Mouse (Mus musculus): ENCODE measurements around the gene Crim1. TPM values are rescaled to one million over a fixed set of nuclear protein-coding genes. Genes with fewer than 3 reads are reported as not detected.

Gene Crim1
- polyA plus RNA-seq, 1 experiment = 19.2 TPM

- Histone ChIP-seq H3K27ac (ENCODE audit: control insufficient read depth, insufficient read depth, low read length) (no peak overlapping the region), H3K4me1 (replicated peaks; ENCODE audit: control insufficient read depth, insufficient read depth, low read length) (no peaks in the 10 kb centered on the region), H3K27me3 (ENCODE audit: control insufficient read depth, insufficient read depth, low read length) (no peaks in the 10 kb centered on the region; the same call in 1 of the 2 replicates), H3K36me3 (ENCODE audit: control insufficient read depth, insufficient read depth, low read length) (no peaks in the 10 kb centered on the region), H3K4me3 (ENCODE audit: control insufficient read depth, insufficient read depth, low read length) (no peak overlapping the region)
- no peak for TF ChIP-seq CTCF (IDR thresholded peaks at IDR 0.05; ENCODE audit: borderline replicate concordance, control insufficient read depth, extremely low read depth, insufficient read depth, low read length, poor library complexity)
- no peak for TF ChIP-seq POLR2A (IDR thresholded peaks at IDR 0.05; ENCODE audit: control insufficient read depth, extremely low read depth, insufficient read depth, low read length, poor library complexity)
- DNase-seq = no peak
- WGBS = 72% methylated on average over 3 of the region's 3 CpGs
These were observed 7.2 kb downstream of the Crim1 start for GRCm38 (mm10) chr17:78207246-78207645.

- H3K4me1 ChIP-seq (replicated peaks; ENCODE audit: control insufficient read depth, insufficient read depth, low read length) = no peaks in the 10 kb centered on the region
- no peak for DNase-seq
- 94% methylated on average over 3 of the region's 3 CpGs for WGBS
- TF ChIP-seq POLR2A (IDR thresholded peaks at IDR 0.05; ENCODE audit: control insufficient read depth, extremely low read depth, insufficient read depth, low read length, poor library complexity) (no peak), CTCF (IDR thresholded peaks at IDR 0.05; ENCODE audit: borderline replicate concordance, control insufficient read depth, extremely low read depth, insufficient read depth, low read length, poor library complexity) (no peak)
- H3K27ac ChIP-seq (ENCODE audit: control insufficient read depth, insufficient read depth, low read length) = no peak overlapping the region
- H3K4me3 ChIP-seq (ENCODE audit: control insufficient read depth, insufficient read depth, low read length) = no peak overlapping the region
- no peaks in the 10 kb centered on the region for H3K27me3 ChIP-seq (ENCODE audit: control insufficient read depth, insufficient read depth, low read length)
- H3K36me3 ChIP-seq (ENCODE audit: control insufficient read depth, insufficient read depth, low read length) = no peaks in the 10 kb centered on the region
These were observed 8.8 kb downstream of the Crim1 start for GRCm38 (mm10) chr17:78208805-78209204.

GRCm38 (mm10) chr17:78209646-78210045, 9.6 kb downstream of the Crim1 start:
- TF ChIP-seq POLR2A (IDR thresholded peaks at IDR 0.05; ENCODE audit: control insufficient read depth, extremely low read depth, insufficient read depth, low read length, poor library complexity) (no peak), CTCF (IDR thresholded peaks at IDR 0.05; ENCODE audit: borderline replicate concordance, control insufficient read depth, extremely low read depth, insufficient read depth, low read length, poor library complexity) (no peak)
- no peak for DNase-seq
- 91% methylated on average over 2 of the region's 2 CpGs for WGBS

GRCm38 (mm10) chr17:78211881-78212280, 11.8 kb downstream of the Crim1 start:
- 91% methylated on average over 5 of the region's 5 CpGs for WGBS
- H3K27me3 ChIP-seq (ENCODE audit: control insufficient read depth, insufficient read depth, low read length) = no peaks in the 10 kb centered on the region
- H3K27ac ChIP-seq (ENCODE audit: control insufficient read depth, insufficient read depth, low read length) = no peak overlapping the region
- no peak for DNase-seq
- H3K36me3 ChIP-seq (ENCODE audit: control insufficient read depth, insufficient read depth, low read length) = no peaks in the 10 kb centered on the region
- no peak for TF ChIP-seq CTCF (IDR thresholded peaks at IDR 0.05; ENCODE audit: borderline replicate concordance, control insufficient read depth, extremely low read depth, insufficient read depth, low read length, poor library complexity)
- no peak for TF ChIP-seq POLR2A (IDR thresholded peaks at IDR 0.05; ENCODE audit: control insufficient read depth, extremely low read depth, insufficient read depth, low read length, poor library complexity)
- no peaks in the 10 kb centered on the region for H3K4me1 ChIP-seq (replicated peaks; ENCODE audit: control insufficient read depth, insufficient read depth, low read length)
- no peak overlapping the region for H3K4me3 ChIP-seq (ENCODE audit: control insufficient read depth, insufficient read depth, low read length)

More at GRCm38 (mm10) chr17:78209646-78210045, 9.6 kb downstream of the Crim1 start:
- Histone ChIP-seq H3K4me3 (ENCODE audit: control insufficient read depth, insufficient read depth, low read length) (no peak overlapping the region), H3K27me3 (ENCODE audit: control insufficient read depth, insufficient read depth, low read length) (no peaks in the 10 kb centered on the region), H3K36me3 (ENCODE audit: control insufficient read depth, insufficient read depth, low read length) (no peaks in the 10 kb centered on the region), H3K4me1 (replicated peaks; ENCODE audit: control insufficient read depth, insufficient read depth, low read length) (no peaks in the 10 kb centered on the region), H3K27ac (ENCODE audit: control insufficient read depth, insufficient read depth, low read length) (no peak overlapping the region)

GRCm38 (mm10) chr17:78213128-78213527, 13.1 kb downstream of the Crim1 start:
- DNase-seq = no peak
- no peak for TF ChIP-seq POLR2A (IDR thresholded peaks at IDR 0.05; ENCODE audit: control insufficient read depth, extremely low read depth, insufficient read depth, low read length, poor library complexity)
- no peak for TF ChIP-seq CTCF (IDR thresholded peaks at IDR 0.05; ENCODE audit: borderline replicate concordance, control insufficient read depth, extremely low read depth, insufficient read depth, low read length, poor library complexity)
- WGBS = 93% methylated on average over 6 of the region's 6 CpGs

GRCm38 (mm10) chr17:78216526-78216925, 16.5 kb downstream of the Crim1 start:
- Histone ChIP-seq H3K27ac (ENCODE audit: control insufficient read depth, insufficient read depth, low read length) (no peak overlapping the region), H3K27me3 (ENCODE audit: control insufficient read depth, insufficient read depth, low read length) (no peaks in the 10 kb centered on the region), H3K4me1 (replicated peaks; ENCODE audit: control insufficient read depth, insufficient read depth, low read length) (peaks cover 4% of the 10 kb centered on the region), H3K4me3 (ENCODE audit: control insufficient read depth, insufficient read depth, low read length) (no peak overlapping the region), H3K36me3 (ENCODE audit: control insufficient read depth, insufficient read depth, low read length) (no peaks in the 10 kb centered on the region)
- DNase-seq = no peak
- 91% methylated on average over 3 of the region's 3 CpGs for WGBS
- TF ChIP-seq CTCF (IDR thresholded peaks at IDR 0.05; ENCODE audit: borderline replicate concordance, control insufficient read depth, extremely low read depth, insufficient read depth, low read length, poor library complexity) = no peak
- TF ChIP-seq POLR2A (IDR thresholded peaks at IDR 0.05; ENCODE audit: control insufficient read depth, extremely low read depth, insufficient read depth, low read length, poor library complexity) = no peak

More at GRCm38 (mm10) chr17:78213128-78213527, 13.1 kb downstream of the Crim1 start:
- Histone ChIP-seq H3K27ac (ENCODE audit: control insufficient read depth, insufficient read depth, low read length) (no peak overlapping the region), H3K4me1 (replicated peaks; ENCODE audit: control insufficient read depth, insufficient read depth, low read length) (no peaks in the 10 kb centered on the region), H3K27me3 (ENCODE audit: control insufficient read depth, insufficient read depth, low read length) (no peaks in the 10 kb centered on the region), H3K4me3 (ENCODE audit: control insufficient read depth, insufficient read depth, low read length) (no peak overlapping the region), H3K36me3 (ENCODE audit: control insufficient read depth, insufficient read depth, low read length) (no peaks in the 10 kb centered on the region)

GRCm38 (mm10) chr17:78217406-78217805, 17.4 kb downstream of the Crim1 start:
- TF ChIP-seq POLR2A (IDR thresholded peaks at IDR 0.05; ENCODE audit: control insufficient read depth, extremely low read depth, insufficient read depth, low read length, poor library complexity) (no peak), CTCF (IDR thresholded peaks at IDR 0.05; ENCODE audit: borderline replicate concordance, control insufficient read depth, extremely low read depth, insufficient read depth, low read length, poor library complexity) (no peak)
- peaks cover 4% of the 10 kb centered on the region for H3K4me1 ChIP-seq (replicated peaks; ENCODE audit: control insufficient read depth, insufficient read depth, low read length)
- H3K27ac ChIP-seq (ENCODE audit: control insufficient read depth, insufficient read depth, low read length) = no peak overlapping the region

More at GRCm38 (mm10) chr17:78217406-78217805, 17.4 kb downstream of the Crim1 start:
- 96% methylated on average over 6 of the region's 6 CpGs for WGBS
- Histone ChIP-seq H3K36me3 (ENCODE audit: control insufficient read depth, insufficient read depth, low read length) (no peaks in the 10 kb centered on the region), H3K27me3 (ENCODE audit: control insufficient read depth, insufficient read depth, low read length) (no peaks in the 10 kb centered on the region), H3K4me3 (ENCODE audit: control insufficient read depth, insufficient read depth, low read length) (no peak overlapping the region)
- no peak for DNase-seq
